Mouse (Mus musculus) MEL (cell line): ENCODE measurements around the gene P4ha2. TPM values are rescaled to one million over a fixed set of nuclear protein-coding genes. Genes with fewer than 3 reads are reported as not detected.

Source experiments
- DNase-seq: peaks from one replicate; pipeline ENCODE4 v3.0.0; 2011; ENCODE audit warnings: low read depth, low spot score
- H3K27ac ChIP-seq: 2 replicates; pipeline ENCODE4 v1.5.1; 2012; ENCODE audit warnings: low read depth, mild to moderate bottlenecking, control low read depth, low read length, moderate library complexity; ENCODE audit not compliant: control insufficient read depth
- H3K27me3 ChIP-seq, 2 experiments: fragments of 150-350 bp in 1 of 2; sonication (generic) in 1 of 2; 2 replicates each; pipeline ENCODE4 v1.6.1; 2012; ENCODE audit warnings: low read length in 2 of 2, mild to moderate bottlenecking in 2 of 2, improper control_type of control experiment in 1 of 2, moderate library complexity in 1 of 2; ENCODE audit not compliant: insufficient read depth in 2 of 2, control insufficient read depth in 1 of 2
- H3K36me3 ChIP-seq, 2 experiments: 2 replicates each; pipeline ENCODE4 v1.6.1; 2012 to 2014; ENCODE audit warnings: low read length in 2 of 2, improper control_type of control experiment in 1 of 2, inconsistent platforms in 1 of 2, mild to moderate bottlenecking in 1 of 2; ENCODE audit not compliant: insufficient read depth in 2 of 2, control insufficient read depth in 1 of 2
- H3K4me1 ChIP-seq, 2 experiments: fragments of 150-350 bp in 1 of 2; sonication (generic) in 1 of 2; 2 replicates each; pipeline ENCODE4 v1.6.1; 2012; ENCODE audit warnings: low read length in 2 of 2, improper control_type of control experiment in 1 of 2, mild to moderate bottlenecking in 1 of 2; ENCODE audit not compliant: insufficient read depth in 2 of 2, control insufficient read depth in 1 of 2
- H3K4me3 ChIP-seq, 2 experiments: fragments of 150-350 bp in 1 of 2; sonication (generic) in 1 of 2; 2 replicates each; pipeline ENCODE4 v1.5.1; 2012; ENCODE audit warnings: low read depth in 2 of 2, low read length in 2 of 2, mild to moderate bottlenecking in 2 of 2, moderate library complexity in 2 of 2, control low read depth in 1 of 2, improper control_type of control experiment in 1 of 2; ENCODE audit not compliant: control insufficient read depth in 1 of 2, insufficient read depth in 1 of 2
- H3K79me2 ChIP-seq: 2 replicates; pipeline ENCODE4 v1.6.1; 2012; ENCODE audit warnings: mild to moderate bottlenecking, low read length, moderate library complexity; ENCODE audit not compliant: control insufficient read depth, poor library complexity, insufficient read depth
- H3K9ac ChIP-seq: 2 replicates; pipeline ENCODE4 v1.6.1; 2012; ENCODE audit warnings: low read depth, mild to moderate bottlenecking, control low read depth, low read length, moderate library complexity; ENCODE audit not compliant: control insufficient read depth, poor library complexity, severe bottlenecking
- H3K9me3 ChIP-seq: fragments of 150-350 bp; sonication (generic); replicated peaks from 2 replicates; pipeline ENCODE4 v1.6.1; 2012; ENCODE audit warnings: mild to moderate bottlenecking, low read length, improper control_type of control experiment, moderate library complexity; ENCODE audit not compliant: insufficient read depth
- BHLHE40 ChIP-seq: IDR thresholded peaks from 2 replicates; pipeline ENCODE4 v1.6.1; 2012; ENCODE audit warnings: low read depth, mild to moderate bottlenecking, inconsistent platforms, low read length, improper control_type of control experiment, borderline replicate concordance
- CTCF ChIP-seq, 3 experiments: IDR thresholded peaks in 2 of 3; conservative IDR thresholded peaks in 1 of 3; 2 replicates each; pipeline ENCODE4 v1.5.1; 2011 to 2012; ENCODE audit warnings: low read length in 3 of 3, low read depth in 2 of 3, mild to moderate bottlenecking in 2 of 3, improper control_type of control experiment in 1 of 3, inconsistent platforms in 1 of 3, mixed read lengths in 1 of 3, moderate library complexity in 1 of 3; ENCODE audit not compliant: control insufficient read depth in 1 of 3, insufficient read depth in 1 of 3, poor library complexity in 1 of 3, severe bottlenecking in 1 of 3
- ELF1 ChIP-seq: IDR thresholded peaks from 2 replicates; pipeline ENCODE4 v1.6.1; 2014; ENCODE audit warnings: low read depth, mild to moderate bottlenecking, inconsistent platforms, low read length, improper control_type of control experiment, moderate library complexity
- EP300 ChIP-seq, 2 experiments: IDR thresholded peaks; 2 replicates each; pipeline ENCODE4 v1.6.1; 2011; ENCODE audit warnings: improper control_type of control experiment in 2 of 2, low read length in 2 of 2, low read depth in 1 of 2, mild to moderate bottlenecking in 1 of 2
- ETS1 ChIP-seq: IDR thresholded peaks from 2 replicates; pipeline ENCODE4 v1.6.1; 2012; ENCODE audit warnings: low read depth, mild to moderate bottlenecking, inconsistent platforms, low read length, improper control_type of control experiment, moderate library complexity
- GABPA ChIP-seq: IDR thresholded peaks from 2 replicates; pipeline ENCODE4 v1.6.1; 2012; ENCODE audit warnings: low read depth, mild to moderate bottlenecking, inconsistent platforms, low read length, improper control_type of control experiment, moderate library complexity
- GATA1 ChIP-seq: IDR thresholded peaks from 2 replicates; pipeline ENCODE4 v1.6.1; 2011; ENCODE audit warnings: low read depth, low read length, improper control_type of control experiment
- HCFC1 ChIP-seq: IDR thresholded peaks from 2 replicates; pipeline ENCODE4 v1.6.1; 2012; ENCODE audit warnings: low read depth, mild to moderate bottlenecking, inconsistent platforms, low read length, improper control_type of control experiment, moderate library complexity
- JUND ChIP-seq: IDR thresholded peaks from 2 replicates; pipeline ENCODE4 v1.6.1; 2011; ENCODE audit warnings: low read depth, mild to moderate bottlenecking, improper control_type of control experiment, low read length
- KAT2A ChIP-seq: conservative IDR thresholded peaks from 2 replicates; pipeline ENCODE4 v1.6.1; 2012; ENCODE audit warnings: low read depth, low read length, improper control_type of control experiment, inconsistent platforms
- MXI1 ChIP-seq: IDR thresholded peaks from 2 replicates; pipeline ENCODE4 v1.6.1; 2011; ENCODE audit warnings: mild to moderate bottlenecking, low read depth, low read length, improper control_type of control experiment
- MYC ChIP-seq: IDR thresholded peaks from 2 replicates; pipeline ENCODE4 v1.6.1; 2011; ENCODE audit warnings: low read depth, mild to moderate bottlenecking, low read length, improper control_type of control experiment, moderate library complexity
- NELFE ChIP-seq: IDR thresholded peaks from 2 replicates; pipeline ENCODE4 v1.6.1; 2011; ENCODE audit warnings: low read depth, low read length, improper control_type of control experiment
- NRF1 ChIP-seq: IDR thresholded peaks from 2 replicates; pipeline ENCODE4 v1.6.1; 2014; ENCODE audit warnings: low read depth, mild to moderate bottlenecking, inconsistent platforms, low read length, improper control_type of control experiment, moderate library complexity; ENCODE audit not compliant: poor library complexity, insufficient read depth, severe bottlenecking
- POLR2A ChIP-seq, 2 experiments: IDR thresholded peaks; 2 replicates each; pipeline ENCODE4 v1.6.1; 2011 to 2012; ENCODE audit warnings: low read length in 2 of 2, mild to moderate bottlenecking in 2 of 2, control low read depth in 1 of 2, improper control_type of control experiment in 1 of 2, low read depth in 1 of 2, moderate library complexity in 1 of 2; ENCODE audit not compliant: control insufficient read depth in 1 of 2, insufficient read depth in 1 of 2, poor library complexity in 1 of 2
- POLR2AphosphoS2 ChIP-seq: IDR thresholded peaks from 2 replicates; pipeline ENCODE4 v1.6.1; 2011; ENCODE audit warnings: low read length, improper control_type of control experiment
- POLR2AphosphoS5 ChIP-seq: IDR thresholded peaks from 2 replicates; pipeline ENCODE4 v1.6.1; 2012; ENCODE audit warnings: low read depth, borderline replicate concordance, mild to moderate bottlenecking, inconsistent platforms, low read length, moderate library complexity, mixed read lengths
- RCOR1 ChIP-seq: IDR thresholded peaks from 2 replicates; pipeline ENCODE4 v1.6.1; 2012; ENCODE audit warnings: low read depth, mild to moderate bottlenecking, inconsistent platforms, low read length, improper control_type of control experiment
- SIN3A ChIP-seq: IDR thresholded peaks from 2 replicates; pipeline ENCODE4 v1.6.1; 2012; ENCODE audit warnings: low read length, improper control_type of control experiment, inconsistent platforms
- SMC3 ChIP-seq: IDR thresholded peaks from 2 replicates; pipeline ENCODE4 v1.6.1; 2011; ENCODE audit warnings: low read depth, low read length, improper control_type of control experiment
- TAL1 ChIP-seq: IDR thresholded peaks from 2 replicates; pipeline ENCODE4 v1.6.1; 2012; ENCODE audit warnings: mild to moderate bottlenecking, inconsistent platforms, low read length, moderate library complexity, mixed read lengths
- TCF12 ChIP-seq: IDR thresholded peaks from 2 replicates; pipeline ENCODE4 v1.6.1; 2014; ENCODE audit warnings: low read depth, mild to moderate bottlenecking, inconsistent platforms, low read length, improper control_type of control experiment, moderate library complexity
- UBTF ChIP-seq: IDR thresholded peaks from 2 replicates; pipeline ENCODE4 v1.6.1; 2012; ENCODE audit warnings: low read depth, mild to moderate bottlenecking, inconsistent platforms, low read length, improper control_type of control experiment, moderate library complexity, borderline replicate concordance; ENCODE audit not compliant: insufficient read depth
- USF1 ChIP-seq: IDR thresholded peaks from 2 replicates; pipeline ENCODE4 v1.6.1; 2014; ENCODE audit warnings: low read depth, mild to moderate bottlenecking, inconsistent platforms, low read length, improper control_type of control experiment, moderate library complexity
- ZKSCAN1 ChIP-seq: IDR thresholded peaks from 2 replicates; pipeline ENCODE4 v1.6.1; 2012; ENCODE audit warnings: low read depth, mild to moderate bottlenecking, inconsistent platforms, low read length, improper control_type of control experiment, moderate library complexity
- ZNF384 ChIP-seq: IDR thresholded peaks from 2 replicates; pipeline ENCODE4 v1.6.1; 2012; ENCODE audit warnings: low read depth, mild to moderate bottlenecking, inconsistent platforms, low read length, improper control_type of control experiment
- polyA plus RNA-seq, 2 experiments: library from polyadenylated mRNA; stranded (reverse) in 1 of 2; unstranded in 1 of 2; fragments of >175 nt in 1 of 2; fragments of >200 nt in 1 of 2; gene quantifications; 2 replicates each; pipeline versions ENCODE4 v1.2.1 to v1.2.4; 2012; ENCODE audit warnings: low replicate concordance in 2 of 2, low read depth in 1 of 2; ENCODE audit not compliant: insufficient read length in 2 of 2, insufficient read depth in 1 of 2, missing spikeins in 1 of 2
- total RNA-seq: library from RNA; depleted of rRNA; stranded (reverse); fragments of 300-350 nt; gene quantifications from 2 replicates; pipeline ENCODE4 v1.2.3, GENCODE M21; 2012

P4ha2 gene
- total and polyA plus RNA-seq, 3 experiments, result 18.6 to 57.8 TPM; not detected in 1

DNA sequence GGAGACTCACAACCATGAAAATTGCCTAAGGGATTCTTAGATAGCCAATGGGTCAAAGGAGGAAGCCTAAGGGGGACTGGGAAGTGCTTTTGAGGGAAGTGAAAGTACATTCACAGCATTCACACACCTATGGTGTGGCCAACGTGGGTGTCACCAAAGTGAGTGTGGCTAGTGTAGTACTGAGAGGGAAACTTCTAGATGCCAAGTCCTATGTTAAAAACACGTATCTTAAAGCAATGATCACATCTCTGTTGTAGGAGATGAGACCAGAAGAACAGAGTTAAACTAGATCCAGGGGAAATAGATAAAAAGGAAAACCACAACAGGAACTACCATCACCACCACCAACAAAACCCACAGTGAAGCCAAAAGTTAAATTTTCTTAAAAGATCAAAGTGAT lies 61.0 kb downstream of the P4ha2 start:
- DNase-seq, result no peak
- no peaks in the 10 kb centered on the region for H3K27me3 ChIP-seq

GRCm38 (mm10) chr11:54161514-54161913 lies 61.6 kb downstream of the P4ha2 start:
- TF ChIP-seq RCOR1 (peak; percentile 86), GATA1 (peak; percentile 58), SIN3A (peak; percentile 59; the same call in 1 of the 2 replicates), ETS1 (peak; percentile 65), MXI1 (peak; percentile 79), MYC (peak; percentile 42; the same call in 1 of the 2 replicates), GABPA (no peak), UBTF (no peak)
- Histone ChIP-seq H3K27me3 (no peaks in the 10 kb centered on the region), H3K4me1 (peaks cover 0 to 12% of the 10 kb centered on the region in 2 experiments; a peak in 3 of 4 replicates)

More for the DNA sequence above, 61.0 kb downstream of the P4ha2 start:
- H3K27ac ChIP-seq, result no peak overlapping the region
- H3K36me3 ChIP-seq, result peaks cover 0 to 13% of the 10 kb centered on the region in 2 experiments; a peak in 2 of 4 replicates
- H3K4me1 ChIP-seq, result peaks cover 3 to 17% of the 10 kb centered on the region in 2 experiments
- H3K4me3 ChIP-seq, result no peak overlapping the region
- TF ChIP-seq KAT2A (no peak), GATA1 (peak; percentile 65), ZKSCAN1 (no peak), TAL1 (no peak), SMC3 (no peak), MXI1 (no peak), CTCF (IDR thresholded peaks at IDR 0.05 in 2 of 3, conservative IDR thresholded peaks at IDR 0.05 in 1 of 3; ENCODE audit: control insufficient read depth in 1 of 3, insufficient read depth in 1 of 3, low read depth in 2 of 3, low read length in 3 of 3, poor library complexity in 1 of 3, severe bottlenecking in 1 of 3) (no peak), POLR2A (IDR thresholded peaks at IDR 0.05; ENCODE audit: control insufficient read depth in 1 of 2, insufficient read depth in 1 of 2, low read depth in 1 of 2, low read length in 2 of 2, poor library complexity in 1 of 2) (no peak), NELFE (no peak), ZNF384 (no peak), EP300 (IDR thresholded peaks at IDR 0.05; ENCODE audit: low read depth in 1 of 2, low read length in 2 of 2) (peak in 1 of 2 experiments; percentile 75; a peak in 2 of 4 replicates), BHLHE40 (no peak), ETS1 (no peak), GABPA (no peak), HCFC1 (no peak), JUND (no peak), MYC (no peak; the same call in 1 of the 2 replicates), ELF1 (no peak), POLR2AphosphoS2 (no peak), USF1 (no peak), UBTF (no peak), POLR2AphosphoS5 (no peak), NRF1 (no peak), SIN3A (no peak), RCOR1 (peak; percentile 55; the same call in 1 of the 2 replicates), TCF12 (0 out of 2 replicates have a peak, but pooled peaks have one; percentile 11)
- TF ChIP-seq, all 39 proteins: peak for 4
- Histone ChIP-seq H3K9ac (no peak overlapping the region), H3K9me3 (no peaks in the 10 kb centered on the region), H3K79me2 (no peaks in the 10 kb centered on the region)

More at GRCm38 (mm10) chr11:54161514-54161913, 61.6 kb downstream of the P4ha2 start:
- no peaks in the 10 kb centered on the region for H3K79me2 ChIP-seq
- H3K9me3 ChIP-seq, result no peaks in the 10 kb centered on the region
- H3K27ac ChIP-seq, result no peak overlapping the region
- H3K9ac ChIP-seq, result no peak overlapping the region
- H3K4me3 ChIP-seq, result no peak overlapping the region
- H3K36me3 ChIP-seq, result peaks cover 0 to 11% of the 10 kb centered on the region in 2 experiments; a peak in 2 of 4 replicates
- DNase-seq, result no peak
